Mouse (Mus musculus) neural tube, embryonic 12.5 days (tissue): ENCODE data around the gene Cd83. TPM values are rescaled to one million over a fixed set of nuclear protein-coding genes. Genes with fewer than 3 reads are reported as not detected.

ENCODE experiments used
- ATAC-seq: fragments of 200-750 bp; cut with Nextera tagmentation; 2 replicates; pipeline ENCODE4 v1.8.0; 2017; ENCODE audit warnings: low read depth, mild to moderate bottlenecking, moderate TSS enrichment, moderate library complexity; ENCODE audit not compliant: low FRiP score
- H3K27ac ChIP-seq: fragments of 300-500 bp; sonication (generic); 2 replicates; pipeline ENCODE4 v1.5.1; 2016
- H3K27me3 ChIP-seq: fragments of 300-500 bp; sonication (generic); replicated peaks from 2 replicates; pipeline ENCODE4 v1.6.1; 2016; ENCODE audit warnings: mild to moderate bottlenecking
- H3K36me3 ChIP-seq: fragments of 300-500 bp; sonication (generic); 2 replicates; pipeline ENCODE4 v1.6.1; 2016; ENCODE audit warnings: mild to moderate bottlenecking
- H3K4me1 ChIP-seq: fragments of 300-500 bp; sonication (generic); 2 replicates; pipeline ENCODE4 v1.6.1; 2016
- H3K4me2 ChIP-seq: fragments of 300-500 bp; sonication (generic); replicated peaks from 2 replicates; pipeline ENCODE4 v1.6.1; 2016; ENCODE audit warnings: mild to moderate bottlenecking
- H3K4me3 ChIP-seq: fragments of 300-500 bp; sonication (generic); 2 replicates; pipeline ENCODE4 v1.5.1; 2016
- H3K9ac ChIP-seq: fragments of 300-500 bp; sonication (generic); 2 replicates; pipeline ENCODE4 v1.6.1; 2016; ENCODE audit warnings: mild to moderate bottlenecking
- H3K9me3 ChIP-seq: fragments of 300-500 bp; sonication (generic); 2 replicates; pipeline ENCODE4 v1.6.1; 2016; ENCODE audit warnings: mild to moderate bottlenecking
- WGBS: fragments of 180-500 bp; shearing (Covaris S2); methylation state at CpG from one replicate; pipeline ENCODE4 v1.1.7; 2016; 5-methylcytosine and 5-hydroxymethylcytosine counted together
- polyA plus RNA-seq: library from polyadenylated mRNA; unstranded; fragments of >200 nt; fragmentation: Nextera tagmentation; extraction: Ambion mirVana; gene quantifications from 2 replicates; pipeline ENCODE4 v1.2.1, GENCODE M21; 2016

Cd83 gene
- polyA plus RNA-seq, 1 experiment from 2014 or later, result 20.9 TPM

DNA sequence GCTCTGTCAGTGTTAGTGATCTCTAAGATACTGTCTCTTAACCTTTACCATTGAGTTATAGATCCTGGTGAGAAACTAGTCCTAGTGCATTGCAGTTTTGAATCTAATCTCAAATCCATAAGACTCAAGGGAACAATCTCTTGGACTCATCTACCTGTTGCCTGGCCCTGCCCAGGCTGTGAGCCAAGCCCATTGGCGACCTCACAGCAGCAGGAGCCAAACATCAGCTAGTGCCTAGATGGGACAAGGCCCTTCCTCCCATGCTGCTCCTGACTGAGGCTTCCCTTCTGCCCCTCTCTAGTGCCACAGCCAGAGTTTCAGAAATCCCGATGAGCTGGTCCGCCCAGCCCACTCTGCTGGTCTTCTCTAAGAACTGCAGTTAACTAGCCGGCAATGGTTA is 14.1 kb downstream of the Cd83 start:
- Histone ChIP-seq H3K4me1 (no peaks in the 10 kb centered on the region), H3K9ac (no peak overlapping the region), H3K27me3 (no peaks in the 10 kb centered on the region), H3K4me2 (no peak overlapping the region), H3K36me3 (no peaks in the 10 kb centered on the region), H3K4me3 (no peak overlapping the region), H3K9me3 (no peaks in the 10 kb centered on the region), H3K27ac (no peak overlapping the region)
- ATAC-seq, result no peak
- WGBS, result 83% methylated on average over 4 of the region's 4 CpGs

DNA sequence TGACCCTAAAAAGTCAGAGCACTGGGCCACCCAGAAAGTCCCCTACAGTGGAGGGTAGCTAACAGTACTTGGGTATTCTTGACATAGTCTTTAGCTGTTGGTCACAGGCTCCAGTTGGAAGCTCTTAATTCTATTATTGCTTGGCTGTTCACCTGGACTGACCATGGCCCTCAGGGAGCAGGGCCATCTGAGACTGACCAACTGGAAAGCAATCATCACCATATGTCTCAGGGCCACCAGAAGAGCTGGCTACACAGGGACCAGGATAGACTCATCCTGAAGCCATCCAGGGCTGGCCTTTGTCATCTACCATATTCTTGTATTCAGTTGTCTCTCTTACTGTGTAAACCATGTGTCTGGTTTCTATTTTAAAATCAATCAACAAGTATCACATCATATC is 15.6 kb downstream of the Cd83 start:
- H3K4me3 ChIP-seq, result no peak overlapping the region
- no peak overlapping the region for H3K27ac ChIP-seq
- H3K9ac ChIP-seq, result no peak overlapping the region
- no peak for ATAC-seq
- H3K4me1 ChIP-seq, result no peaks in the 10 kb centered on the region
- no peaks in the 10 kb centered on the region for H3K36me3 ChIP-seq
- H3K4me2 ChIP-seq, result no peak overlapping the region
- H3K9me3 ChIP-seq, result no peaks in the 10 kb centered on the region
- H3K27me3 ChIP-seq, result no peaks in the 10 kb centered on the region

DNA sequence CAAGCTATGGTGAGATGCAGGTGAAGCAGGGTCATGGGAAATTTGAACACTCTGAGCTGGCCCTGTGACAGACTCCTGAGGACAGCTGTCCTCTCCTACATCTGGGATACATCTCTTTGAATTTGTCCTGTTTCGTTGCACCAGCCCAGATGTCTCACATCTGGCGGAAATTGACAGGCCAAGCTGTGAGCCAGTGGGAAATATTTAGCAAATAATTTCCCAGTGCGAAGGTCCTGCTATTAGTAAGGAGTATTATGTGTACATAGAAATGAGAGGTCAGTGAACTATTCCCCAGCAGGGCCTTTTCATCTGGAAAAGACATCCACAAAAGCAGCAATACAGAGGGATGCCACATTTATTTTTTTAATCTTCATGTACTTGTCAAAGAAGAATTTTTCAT is 17.4 kb downstream of the Cd83 start:
- ATAC-seq, result no peak
- H3K4me1 ChIP-seq, result peaks cover 9% of the 10 kb centered on the region
- no peaks in the 10 kb centered on the region for H3K27me3 ChIP-seq
- WGBS, result 76% methylated on average over 3 of the region's 3 CpGs
- no peak overlapping the region for H3K4me3 ChIP-seq
- H3K9me3 ChIP-seq, result no peaks in the 10 kb centered on the region
- H3K4me2 ChIP-seq, result no peak overlapping the region
- H3K9ac ChIP-seq, result no peak overlapping the region
- no peak overlapping the region for H3K27ac ChIP-seq
- no peaks in the 10 kb centered on the region for H3K36me3 ChIP-seq

DNA sequence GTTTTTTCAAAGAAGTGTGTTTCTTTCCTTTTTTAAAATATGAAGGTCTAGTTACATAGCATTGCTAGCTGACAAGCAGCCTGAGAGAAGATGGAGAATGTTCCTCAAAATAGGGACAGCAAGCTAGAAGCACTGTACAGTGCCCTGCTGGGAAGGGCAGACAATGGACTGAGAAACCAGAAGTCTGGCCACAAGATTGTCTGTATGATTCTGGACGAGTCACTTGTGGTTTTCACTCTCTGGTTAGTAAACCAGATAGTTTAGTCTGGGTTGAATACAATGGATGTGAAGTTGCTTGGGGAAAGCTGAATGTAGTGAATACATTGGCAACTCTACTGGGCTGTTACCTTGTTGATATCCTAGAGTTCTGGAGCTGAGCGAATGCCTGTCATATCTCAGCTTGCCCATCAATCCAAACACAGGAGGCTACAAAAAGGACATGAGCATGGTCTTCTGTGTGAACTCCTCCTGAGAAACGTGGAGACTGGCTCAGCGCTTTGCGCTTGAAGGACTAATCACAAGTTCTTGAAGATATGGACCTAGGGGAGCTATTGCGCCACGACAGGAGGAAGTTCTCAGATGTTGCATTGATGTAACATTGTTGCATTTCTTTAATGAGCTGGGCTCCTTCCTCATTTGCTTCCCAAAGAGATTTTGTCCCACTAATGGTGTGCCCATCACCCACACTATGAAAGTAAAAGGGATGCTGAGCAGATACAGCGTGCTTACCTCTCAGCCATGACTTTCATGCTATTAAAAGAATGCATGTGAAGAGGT is 18.0 kb downstream of the Cd83 start:
- Histone ChIP-seq H3K9ac (no peak overlapping the region), H3K27me3 (no peaks in the 10 kb centered on the region), H3K36me3 (no peaks in the 10 kb centered on the region), H3K4me2 (no peak overlapping the region), H3K27ac (no peak overlapping the region), H3K4me3 (no peak overlapping the region), H3K4me1 (peaks cover 15% of the 10 kb centered on the region), H3K9me3 (no peaks in the 10 kb centered on the region)
- whole genome bisulfite sequencing, result 87% methylated on average over 8 of the region's 8 CpGs
- no peak for ATAC-seq

DNA sequence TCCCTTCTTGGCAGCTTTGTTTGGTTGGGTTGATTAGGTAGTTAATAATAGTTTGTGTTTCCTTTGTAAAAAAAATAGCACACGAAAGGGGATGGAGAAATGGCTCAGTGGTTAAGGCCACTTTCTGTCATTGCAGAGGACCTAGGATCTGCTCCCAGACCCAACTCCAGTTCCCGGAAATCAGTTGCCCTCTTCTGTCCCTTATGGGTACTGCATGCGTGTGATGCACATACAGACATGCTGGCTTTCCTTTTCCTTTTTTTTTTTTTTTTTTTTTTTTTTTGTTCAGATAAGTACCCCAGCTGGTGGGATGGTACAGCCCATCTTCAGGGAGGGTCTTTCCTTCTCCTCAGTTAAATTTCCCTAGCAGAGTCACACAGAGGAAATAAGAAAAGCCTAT is 20.1 kb downstream of the Cd83 start:
- Histone ChIP-seq H3K9ac (no peak overlapping the region), H3K4me3 (no peak overlapping the region), H3K36me3 (no peaks in the 10 kb centered on the region), H3K27me3 (no peaks in the 10 kb centered on the region), H3K9me3 (no peaks in the 10 kb centered on the region), H3K4me1 (peaks cover 15% of the 10 kb centered on the region), H3K27ac (no peak overlapping the region), H3K4me2 (no peak overlapping the region)
- ATAC-seq, result no peak
- 93% methylated on average over 3 of the region's 3 CpGs for WGBS

DNA sequence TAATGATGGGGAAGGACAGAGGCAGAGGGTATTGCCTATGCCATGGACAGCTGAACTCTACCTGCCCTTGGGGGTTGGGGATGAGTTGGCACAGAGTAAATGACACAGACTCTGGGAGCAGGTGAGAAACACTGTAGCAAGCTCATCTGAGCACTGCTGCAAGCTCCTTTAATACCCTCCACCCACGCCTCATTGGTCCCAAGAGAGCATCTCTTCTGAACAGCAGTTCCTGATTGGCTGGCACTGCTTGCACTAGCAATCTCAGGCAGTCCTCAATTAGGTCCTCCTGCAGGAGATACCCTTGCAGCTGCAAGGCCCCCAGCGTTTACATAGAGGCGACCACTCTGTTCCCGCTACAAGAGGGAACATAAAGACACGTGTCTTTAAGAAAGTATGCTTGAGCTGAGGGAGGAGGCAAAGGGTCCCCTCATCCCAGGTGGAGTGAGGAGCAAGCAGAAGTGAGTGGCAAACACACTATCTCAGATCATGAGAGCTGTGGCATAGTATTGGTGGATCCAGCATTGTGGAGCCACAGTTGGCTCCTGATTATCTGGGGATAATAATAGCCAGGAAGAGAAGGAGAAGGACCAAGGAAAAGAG is 20.7 kb downstream of the Cd83 start:
- no peaks in the 10 kb centered on the region for H3K36me3 ChIP-seq
- no peaks in the 10 kb centered on the region for H3K9me3 ChIP-seq
- no peaks in the 10 kb centered on the region for H3K27me3 ChIP-seq
- ATAC-seq, result no peak
- no peak overlapping the region for H3K4me3 ChIP-seq
- 89% methylated on average over 5 of the region's 5 CpGs for WGBS
- no peak overlapping the region for H3K4me2 ChIP-seq
- H3K4me1 ChIP-seq, result peaks cover 15% of the 10 kb centered on the region
- no peak overlapping the region for H3K27ac ChIP-seq
- H3K9ac ChIP-seq, result no peak overlapping the region

DNA sequence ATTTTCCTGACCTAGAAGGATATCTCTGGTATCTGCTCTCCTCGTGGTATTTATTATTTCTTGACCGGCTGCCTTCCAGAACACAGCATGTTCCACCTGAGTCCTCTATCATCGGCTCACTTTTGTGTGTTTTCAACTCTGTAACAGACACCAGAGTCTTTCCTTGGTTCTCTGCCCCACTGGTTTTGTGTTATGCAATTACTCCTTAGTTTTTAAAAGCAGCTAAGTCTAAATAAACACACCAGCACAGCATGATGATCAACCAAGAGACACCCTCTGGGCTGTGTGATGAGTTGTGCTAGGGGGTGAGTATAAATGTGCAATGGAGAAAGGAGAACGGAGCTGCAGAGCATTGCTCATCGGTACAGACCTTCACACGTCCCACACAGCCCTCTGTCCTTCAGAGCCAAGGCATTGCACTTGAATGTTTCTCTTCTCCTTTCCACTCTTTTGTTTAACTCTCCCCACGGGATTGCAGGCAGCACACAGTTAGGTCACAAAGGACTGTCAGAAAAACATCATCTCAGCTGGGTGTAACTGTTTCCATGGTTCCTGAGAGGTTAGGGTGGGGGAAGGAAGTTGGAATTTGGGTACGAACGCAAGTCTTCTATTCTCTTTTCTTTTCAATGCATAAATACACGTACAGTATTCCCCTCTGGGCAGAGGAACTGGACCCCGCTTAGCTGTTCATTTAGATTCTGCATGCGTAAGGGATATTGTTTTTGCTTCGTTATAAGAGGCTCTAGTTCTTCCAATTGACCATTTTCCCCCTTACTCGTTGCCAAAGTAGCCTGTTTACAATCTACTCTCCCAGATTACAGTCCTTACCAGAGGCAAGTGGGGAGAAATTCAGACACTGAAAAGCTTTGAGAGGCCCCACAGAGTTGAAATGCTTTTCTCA is 22.0 kb downstream of the Cd83 start:
- Histone ChIP-seq H3K36me3 (no peaks in the 10 kb centered on the region), H3K27me3 (no peaks in the 10 kb centered on the region), H3K9ac (no peak overlapping the region), H3K27ac (no peak overlapping the region), H3K4me2 (peak overlapping the region; percentile 12; the same call in 1 of the 2 replicates), H3K4me1 (peaks cover 15% of the 10 kb centered on the region), H3K4me3 (no peak overlapping the region), H3K9me3 (no peaks in the 10 kb centered on the region)
- 48% methylated on average over 14 of the region's 14 CpGs for WGBS
- ATAC-seq, result no peak

DNA sequence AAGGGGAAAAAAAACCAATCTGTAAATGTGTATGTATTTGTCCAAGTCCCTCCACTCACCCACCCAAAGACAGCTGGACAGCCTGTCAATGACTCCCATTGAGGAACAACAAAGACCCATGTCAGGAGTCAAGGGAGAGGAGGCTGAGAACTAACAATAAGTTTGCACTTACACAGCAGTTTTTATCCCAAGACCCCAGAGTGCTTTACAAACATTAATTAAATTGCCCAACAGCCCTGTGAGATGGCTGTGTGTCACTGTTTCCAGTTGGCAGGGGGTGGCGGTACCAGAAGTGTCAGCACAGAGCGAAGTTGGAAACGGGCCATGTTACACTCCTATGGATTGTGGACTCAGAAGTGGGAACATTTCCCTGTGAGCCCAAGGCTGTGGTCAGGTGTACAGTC is 22.7 kb downstream of the Cd83 start:
- no peaks in the 10 kb centered on the region for H3K27me3 ChIP-seq
- no peak overlapping the region for H3K9ac ChIP-seq
- ATAC-seq, result no peak
- H3K4me3 ChIP-seq, result no peak overlapping the region
- no peaks in the 10 kb centered on the region for H3K9me3 ChIP-seq
- H3K4me1 ChIP-seq, result peaks cover 15% of the 10 kb centered on the region
- 50% methylated on average over 3 of the region's 3 CpGs for WGBS
- H3K27ac ChIP-seq, result no peak overlapping the region
- H3K36me3 ChIP-seq, result no peaks in the 10 kb centered on the region
- no peak overlapping the region for H3K4me2 ChIP-seq

DNA sequence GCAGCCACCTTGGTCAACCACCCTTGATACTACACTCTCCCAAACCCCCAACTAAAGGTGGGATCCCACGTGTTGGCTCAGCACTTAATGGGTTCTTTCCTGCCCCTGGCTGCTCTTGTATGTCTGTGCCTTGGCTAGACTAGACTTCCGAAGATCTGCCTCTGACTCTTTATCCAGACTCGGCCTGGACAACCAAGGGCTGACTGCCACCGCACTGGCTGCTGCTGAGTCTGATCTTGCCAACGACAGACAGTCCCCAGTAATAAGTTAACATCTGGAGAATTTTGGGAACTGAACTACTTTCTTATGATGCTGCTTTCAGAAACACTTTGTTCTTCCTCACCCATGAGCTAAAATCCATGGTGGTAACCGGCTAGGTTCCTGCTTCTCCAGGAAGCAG is 26.0 kb downstream of the Cd83 start:
- Histone ChIP-seq H3K9ac (no peak overlapping the region), H3K4me2 (no peak overlapping the region), H3K9me3 (peaks cover 5% of the 10 kb centered on the region; the same call in 1 of the 2 replicates), H3K27me3 (no peaks in the 10 kb centered on the region), H3K4me1 (peaks cover 15% of the 10 kb centered on the region), H3K4me3 (no peak overlapping the region), H3K27ac (no peak overlapping the region), H3K36me3 (no peaks in the 10 kb centered on the region)
- ATAC-seq, result no peak
- WGBS, result 85% methylated on average over 6 of the region's 6 CpGs

DNA sequence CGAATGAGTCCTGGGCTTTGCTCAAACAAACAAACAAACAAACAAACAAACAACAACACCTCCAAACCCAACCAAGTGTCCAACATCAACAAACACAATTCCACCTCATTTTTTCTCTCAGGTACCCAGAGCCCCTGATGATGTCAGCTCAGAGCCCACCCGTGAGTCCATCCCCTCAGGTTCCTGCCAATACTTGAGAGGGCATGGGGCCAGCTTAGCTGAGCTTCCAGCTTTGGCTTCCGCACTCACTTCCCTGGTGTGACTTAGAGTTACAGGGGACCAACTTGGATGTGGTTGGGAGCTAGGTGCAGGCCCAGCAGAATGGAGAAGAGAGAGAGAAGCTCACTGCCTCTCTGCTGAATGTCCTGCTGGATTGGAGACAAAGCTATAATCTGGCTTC is 27.3 kb downstream of the Cd83 start:
- Histone ChIP-seq H3K27ac (no peak overlapping the region), H3K4me3 (no peak overlapping the region), H3K4me2 (no peak overlapping the region), H3K27me3 (no peaks in the 10 kb centered on the region), H3K9me3 (peaks cover 5% of the 10 kb centered on the region; the same call in 1 of the 2 replicates), H3K9ac (no peak overlapping the region), H3K4me1 (peaks cover 8% of the 10 kb centered on the region), H3K36me3 (no peaks in the 10 kb centered on the region)
- no peak for ATAC-seq
- 87% methylated on average over 3 of the region's 3 CpGs for WGBS

DNA sequence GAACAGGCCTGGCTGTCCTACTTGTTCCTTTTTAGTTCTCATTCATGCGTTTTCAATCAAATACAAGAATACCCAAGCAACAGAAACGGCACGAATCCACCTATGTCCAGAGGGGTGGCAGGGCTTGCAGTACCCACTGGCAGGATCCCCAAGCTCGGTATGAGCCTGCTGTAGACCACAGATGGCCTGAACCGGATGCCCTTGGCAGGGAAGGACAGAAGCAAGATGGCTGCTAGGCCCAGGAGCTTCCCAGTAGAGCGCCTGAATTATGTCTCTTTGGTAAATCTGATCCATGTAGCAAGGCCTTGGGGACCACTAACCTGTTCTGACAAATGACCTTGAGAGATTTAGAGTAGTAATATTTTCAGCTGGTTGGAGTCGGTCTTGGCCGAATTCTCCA is 28.9 kb downstream of the Cd83 start:
- Histone ChIP-seq H3K4me1 (no peaks in the 10 kb centered on the region; the same call in 1 of the 2 replicates), H3K27ac (no peak overlapping the region), H3K9me3 (peaks cover 5% of the 10 kb centered on the region; the same call in 1 of the 2 replicates), H3K27me3 (no peaks in the 10 kb centered on the region), H3K36me3 (no peaks in the 10 kb centered on the region), H3K4me3 (no peak overlapping the region), H3K4me2 (no peak overlapping the region), H3K9ac (no peak overlapping the region)
- 86% methylated on average over 8 of the region's 8 CpGs for WGBS
- ATAC-seq, result no peak

DNA sequence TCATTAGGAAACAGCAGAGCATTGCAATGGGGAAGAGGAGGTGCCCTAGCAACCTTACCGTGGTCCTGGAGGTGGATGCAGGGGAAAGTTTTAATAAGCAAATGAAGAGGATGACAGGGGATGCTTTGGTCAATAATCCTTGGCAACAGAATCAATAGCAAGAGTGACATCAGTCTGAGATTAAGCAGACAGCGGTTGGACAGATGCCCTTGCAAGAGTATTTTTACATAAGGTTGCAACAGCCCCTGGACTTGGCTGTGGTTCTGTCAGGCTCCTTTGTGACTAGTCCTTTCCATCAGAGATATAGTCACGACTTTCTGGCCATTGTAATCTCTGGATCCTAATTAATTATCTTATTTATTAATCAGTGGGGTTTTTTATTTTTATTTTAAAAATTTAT is 32.9 kb downstream of the Cd83 start:
- 82% methylated on average over 3 of the region's 3 CpGs for WGBS
- no peaks in the 10 kb centered on the region for H3K4me1 ChIP-seq
- H3K4me2 ChIP-seq, result no peak overlapping the region
- ATAC-seq, result no peak
- H3K27ac ChIP-seq, result no peak overlapping the region
- H3K36me3 ChIP-seq, result no peaks in the 10 kb centered on the region
- H3K9me3 ChIP-seq, result peaks cover 5% of the 10 kb centered on the region; the same call in 1 of the 2 replicates
- no peaks in the 10 kb centered on the region for H3K27me3 ChIP-seq
- no peak overlapping the region for H3K9ac ChIP-seq
- no peak overlapping the region for H3K4me3 ChIP-seq
